Mouse (Mus musculus) gastrocnemius, postnatal 10 days (tissue): ENCODE results near the gene Fst. TPM values are rescaled to one million over a fixed set of nuclear protein-coding genes. Genes with fewer than 3 reads are reported as not detected.

Experiments
- DNase-seq: peaks from one replicate; pipeline ENCODE4 v3.0.0; 2021; ENCODE audit warnings: mixed read lengths
- total RNA-seq, 2 experiments: library from RNA; stranded (reverse); gene quantifications; 2 replicates each; pipeline ENCODE4 v1.2.3; 2021

Gene Fst
- total RNA-seq, 2 experiments from 2014 or later = 21.9 to 22.6 TPM

DNA sequence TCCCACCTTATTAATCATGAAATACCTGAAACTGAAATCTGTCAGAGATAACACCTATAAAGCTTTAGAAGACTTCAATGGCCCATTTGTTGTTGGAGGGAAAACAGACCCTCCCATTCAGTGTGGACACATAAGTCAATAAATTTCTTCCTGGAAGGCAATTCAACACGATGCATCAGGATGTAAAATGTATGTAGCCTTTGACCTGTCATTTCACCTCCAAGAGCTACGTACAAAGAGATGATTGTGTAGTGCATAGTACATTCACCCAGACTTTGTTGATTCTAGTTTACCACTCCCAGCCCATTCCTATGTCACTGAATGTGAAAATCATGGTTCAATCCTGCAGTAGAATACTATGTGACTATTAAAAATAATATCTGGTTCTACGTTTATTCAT lies 39.4 kb downstream of the Fst start:
- DNase-seq = no peak

DNA sequence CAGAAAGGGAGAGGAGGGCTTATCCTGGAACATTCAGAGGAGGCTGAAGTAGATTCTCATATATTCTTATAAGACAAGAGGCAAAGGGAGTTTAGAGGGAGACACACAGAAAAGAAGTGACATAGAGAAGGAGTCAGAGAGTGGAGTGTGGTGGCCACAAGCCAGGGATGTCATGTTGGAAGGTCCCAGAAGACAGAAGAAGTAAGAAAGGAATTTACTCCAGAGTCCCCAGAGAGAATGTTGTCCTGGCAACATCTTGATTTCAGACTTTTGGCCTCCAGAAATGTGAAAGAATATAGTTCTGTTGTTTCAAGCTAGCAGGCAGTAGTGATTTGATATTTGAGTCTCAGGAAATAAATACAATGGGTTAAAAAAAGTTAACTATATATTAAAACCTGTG lies 46.4 kb downstream of the Fst start:
- DNase-seq = no peak

DNA sequence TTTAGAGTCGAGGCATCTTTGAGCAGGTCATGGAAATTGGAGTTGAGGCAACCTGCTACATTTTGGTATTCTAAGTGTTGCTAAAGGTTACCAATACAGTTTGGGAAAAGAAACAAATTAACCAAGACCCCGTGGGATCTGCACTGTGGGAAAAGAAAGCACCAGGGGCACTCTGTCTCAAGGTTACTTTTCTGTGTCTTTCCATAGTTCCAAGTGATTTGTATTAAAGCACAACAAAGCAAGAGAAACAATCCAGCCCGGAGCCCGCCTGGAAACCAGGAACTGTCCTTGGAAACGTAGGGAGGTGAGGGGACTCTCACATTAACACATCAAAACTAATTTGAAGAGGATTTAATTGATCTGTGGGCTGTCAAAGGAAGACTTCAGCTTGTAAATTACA lies 51.9 kb downstream of the Fst start:
- no peak for DNase-seq

DNA sequence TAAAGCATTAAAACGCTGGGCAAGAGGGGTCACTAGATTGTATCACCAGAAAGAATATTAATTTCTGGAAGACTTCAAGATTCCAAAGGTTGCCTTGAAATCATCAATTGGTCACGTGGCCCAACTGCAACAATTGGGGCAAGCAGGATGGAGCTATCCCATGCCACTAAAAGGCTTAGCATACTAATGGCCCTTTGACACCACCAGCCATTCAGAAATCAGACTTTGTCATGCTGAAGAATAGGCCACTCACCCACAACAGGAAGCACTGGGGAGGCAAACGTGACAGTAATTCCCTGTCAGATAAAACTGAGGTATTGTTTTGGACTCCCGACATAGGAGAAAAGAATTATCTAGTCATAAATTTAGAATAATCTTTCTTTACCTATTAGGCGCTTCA lies 52.3 kb downstream of the Fst start:
- DNase-seq = no peak

DNA sequence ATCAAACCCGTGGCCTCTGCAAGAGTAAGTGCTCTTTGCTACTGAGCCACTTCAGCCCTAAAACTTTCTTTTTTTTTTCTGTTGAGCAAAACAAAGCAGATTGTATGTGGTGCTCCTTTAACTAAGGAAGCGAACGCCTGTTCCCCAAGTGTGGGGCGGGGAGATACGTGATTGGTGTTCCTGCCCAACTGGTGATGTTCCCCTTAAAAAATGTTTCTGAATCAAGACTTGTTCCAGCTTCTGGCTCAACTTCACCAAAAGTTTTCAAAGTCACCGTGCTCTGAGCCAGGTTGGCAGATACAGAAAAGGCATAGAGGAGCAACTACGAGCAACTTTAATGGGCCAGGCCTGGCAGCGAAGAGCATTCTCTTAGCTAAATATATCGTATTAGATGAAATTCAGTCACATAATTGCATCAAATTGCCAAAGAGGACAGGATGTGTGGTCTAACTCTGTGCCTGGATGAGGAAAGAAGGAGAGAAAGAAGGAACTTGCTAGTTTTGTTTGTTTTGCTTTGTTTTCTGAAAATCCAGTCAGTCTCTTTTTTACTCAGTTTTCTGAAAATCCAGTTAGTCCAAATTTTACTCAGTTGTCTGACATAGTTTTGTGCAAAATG lies 53.5 kb downstream of the Fst start:
- no peak for DNase-seq

Other genes with a start within 250 kb of the Fst start
- 100 to 1,000 TPM; 332 to 384 TPM for gene Ndufs4, start 70.7 kb downstream of the Fst start, total RNA-seq